Mouse (Mus musculus): ENCODE measurements around the gene Lypd6. TPM values are rescaled to one million over a fixed set of nuclear protein-coding genes. Genes with fewer than 3 reads are reported as not detected.

Gene Lypd6
- polyA plus RNA-seq, 1 experiment from 2014 or later = 0.13 TPM

- no peak overlapping the region for H3K4me2 ChIP-seq
- no peak for ATAC-seq (ENCODE audit: insufficient read depth)
- 26% methylated on average over 9 of the region's 9 CpGs for WGBS (ENCODE audit: insufficient replicate concordance)
These were observed 81.1 kb downstream of the Lypd6 start for GRCm38 (mm10) chr2:50147308-50147707.

GRCm38 (mm10) chr2:50149257-50150202 lies 83.3 kb downstream of the Lypd6 start:
- no peak overlapping the region for H3K9ac ChIP-seq
- no peaks in the 10 kb centered on the region for H3K27me3 ChIP-seq
- H3K4me2 ChIP-seq = no peak overlapping the region
- no peak overlapping the region for H3K27ac ChIP-seq (replicated peaks)
- H3K36me3 ChIP-seq (replicated peaks) = no peaks in the 10 kb centered on the region
- no peak for ATAC-seq (ENCODE audit: insufficient read depth)
- no peaks in the 10 kb centered on the region for H3K4me1 ChIP-seq (replicated peaks)
- 50% methylated on average over 6 of the region's 6 CpGs for WGBS (ENCODE audit: insufficient replicate concordance)
- no peak overlapping the region for H3K4me3 ChIP-seq (replicated peaks)
- H3K9me3 ChIP-seq (replicated peaks) = no peaks in the 10 kb centered on the region

More at GRCm38 (mm10) chr2:50147308-50147707, 81.1 kb downstream of the Lypd6 start:
- Histone ChIP-seq H3K36me3 (replicated peaks) (no peaks in the 10 kb centered on the region), H3K4me1 (replicated peaks) (no peaks in the 10 kb centered on the region), H3K9ac (no peak overlapping the region), H3K4me3 (replicated peaks) (no peak overlapping the region), H3K27me3 (no peaks in the 10 kb centered on the region), H3K27ac (replicated peaks) (no peak overlapping the region), H3K9me3 (replicated peaks) (no peaks in the 10 kb centered on the region)

GRCm38 (mm10) chr2:50150203-50150590 lies 84.0 kb downstream of the Lypd6 start:
- Histone ChIP-seq H3K27me3 (no peaks in the 10 kb centered on the region), H3K9ac (no peak overlapping the region), H3K36me3 (replicated peaks) (no peaks in the 10 kb centered on the region), H3K9me3 (replicated peaks) (no peaks in the 10 kb centered on the region), H3K4me3 (replicated peaks) (no peak overlapping the region), H3K27ac (replicated peaks) (no peak overlapping the region), H3K4me1 (replicated peaks) (no peaks in the 10 kb centered on the region), H3K4me2 (no peak overlapping the region)
- 78% methylated on average over 7 of the region's 7 CpGs for WGBS (ENCODE audit: insufficient replicate concordance)
- ATAC-seq (ENCODE audit: insufficient read depth) = no peak

- H3K4me1 ChIP-seq (replicated peaks) = no peaks in the 10 kb centered on the region
- no peaks in the 10 kb centered on the region for H3K36me3 ChIP-seq (replicated peaks)
- H3K9me3 ChIP-seq (replicated peaks) = no peaks in the 10 kb centered on the region
- WGBS (ENCODE audit: insufficient replicate concordance) = 60% methylated on average over 5 of the region's 5 CpGs
- H3K4me3 ChIP-seq (replicated peaks) = no peak overlapping the region
- H3K27ac ChIP-seq (replicated peaks) = no peak overlapping the region
- no peak for ATAC-seq (ENCODE audit: insufficient read depth)
- no peaks in the 10 kb centered on the region for H3K27me3 ChIP-seq
- H3K4me2 ChIP-seq = no peak overlapping the region
- no peak overlapping the region for H3K9ac ChIP-seq
These were observed 84.6 kb downstream of the Lypd6 start for GRCm38 (mm10) chr2:50150816-50151215.

- Histone ChIP-seq H3K9me3 (replicated peaks) (no peaks in the 10 kb centered on the region), H3K9ac (no peak overlapping the region), H3K4me1 (replicated peaks) (no peaks in the 10 kb centered on the region), H3K27me3 (no peaks in the 10 kb centered on the region), H3K27ac (replicated peaks) (no peak overlapping the region), H3K4me3 (replicated peaks) (no peak overlapping the region), H3K4me2 (no peak overlapping the region), H3K36me3 (replicated peaks) (no peaks in the 10 kb centered on the region)
- no peak for ATAC-seq (ENCODE audit: insufficient read depth)
- WGBS (ENCODE audit: insufficient replicate concordance) = 57% methylated on average over 2 of the region's 2 CpGs
These were observed 85.2 kb downstream of the Lypd6 start for GRCm38 (mm10) chr2:50151401-50151800.

GRCm38 (mm10) chr2:50151879-50152278 lies 85.7 kb downstream of the Lypd6 start:
- H3K4me1 ChIP-seq (replicated peaks) = no peaks in the 10 kb centered on the region
- H3K9ac ChIP-seq = no peak overlapping the region
- H3K27ac ChIP-seq (replicated peaks) = no peak overlapping the region
- no peaks in the 10 kb centered on the region for H3K9me3 ChIP-seq (replicated peaks)
- no peak overlapping the region for H3K4me3 ChIP-seq (replicated peaks)
- H3K36me3 ChIP-seq (replicated peaks) = no peaks in the 10 kb centered on the region
- WGBS (ENCODE audit: insufficient replicate concordance) = 66% methylated on average over 3 of the region's 3 CpGs
- H3K27me3 ChIP-seq = no peaks in the 10 kb centered on the region
- no peak for ATAC-seq (ENCODE audit: insufficient read depth)
- H3K4me2 ChIP-seq = no peak overlapping the region

- Histone ChIP-seq H3K36me3 (replicated peaks) (no peaks in the 10 kb centered on the region), H3K4me3 (replicated peaks) (no peak overlapping the region), H3K27me3 (no peaks in the 10 kb centered on the region), H3K4me1 (replicated peaks) (no peaks in the 10 kb centered on the region), H3K9ac (no peak overlapping the region), H3K9me3 (replicated peaks) (no peaks in the 10 kb centered on the region), H3K4me2 (no peak overlapping the region), H3K27ac (replicated peaks) (no peak overlapping the region)
- WGBS (ENCODE audit: insufficient replicate concordance) = 76% methylated on average over 10 of the region's 10 CpGs
- no peak for ATAC-seq (ENCODE audit: insufficient read depth)
These were observed 89.8 kb downstream of the Lypd6 start for GRCm38 (mm10) chr2:50156009-50156408.

GRCm38 (mm10) chr2:50160069-50160468 lies 93.8 kb downstream of the Lypd6 start:
- Histone ChIP-seq H3K9ac (no peak overlapping the region), H3K27me3 (no peaks in the 10 kb centered on the region), H3K36me3 (replicated peaks) (no peaks in the 10 kb centered on the region), H3K9me3 (replicated peaks) (no peaks in the 10 kb centered on the region), H3K27ac (replicated peaks) (no peak overlapping the region), H3K4me1 (replicated peaks) (no peaks in the 10 kb centered on the region), H3K4me2 (no peak overlapping the region), H3K4me3 (replicated peaks) (no peak overlapping the region)
- 67% methylated on average over 3 of the region's 3 CpGs for WGBS (ENCODE audit: insufficient replicate concordance)
- no peak for ATAC-seq (ENCODE audit: insufficient read depth)

GRCm38 (mm10) chr2:50163608-50164007 lies 97.4 kb downstream of the Lypd6 start:
- Histone ChIP-seq H3K9ac (no peak overlapping the region), H3K4me3 (replicated peaks) (no peak overlapping the region), H3K4me2 (no peak overlapping the region), H3K36me3 (replicated peaks) (no peaks in the 10 kb centered on the region), H3K4me1 (replicated peaks) (no peaks in the 10 kb centered on the region), H3K27ac (replicated peaks) (no peak overlapping the region), H3K27me3 (no peaks in the 10 kb centered on the region), H3K9me3 (replicated peaks) (no peaks in the 10 kb centered on the region)
- no peak for ATAC-seq (ENCODE audit: insufficient read depth)
- 71% methylated on average over 8 of the region's 8 CpGs for WGBS (ENCODE audit: insufficient replicate concordance)

- no peak overlapping the region for H3K27ac ChIP-seq (replicated peaks)
- WGBS (ENCODE audit: insufficient replicate concordance) = 40% methylated on average over 6 of the region's 6 CpGs
These were observed 99.0 kb downstream of the Lypd6 start for GRCm38 (mm10) chr2:50165277-50165676.

GRCm38 (mm10) chr2:50166082-50166481 lies 99.9 kb downstream of the Lypd6 start:
- Histone ChIP-seq H3K9me3 (replicated peaks) (no peaks in the 10 kb centered on the region), H3K4me1 (replicated peaks) (no peaks in the 10 kb centered on the region), H3K27me3 (no peaks in the 10 kb centered on the region), H3K36me3 (replicated peaks) (no peaks in the 10 kb centered on the region), H3K27ac (replicated peaks) (no peak overlapping the region), H3K9ac (no peak overlapping the region), H3K4me3 (replicated peaks) (no peak overlapping the region), H3K4me2 (no peak overlapping the region)
- WGBS (ENCODE audit: insufficient replicate concordance) = 49% methylated on average over 5 of the region's 5 CpGs
- ATAC-seq (ENCODE audit: insufficient read depth) = no peak

More at GRCm38 (mm10) chr2:50165277-50165676, 99.0 kb downstream of the Lypd6 start:
- Histone ChIP-seq H3K36me3 (replicated peaks) (no peaks in the 10 kb centered on the region), H3K4me3 (replicated peaks) (no peak overlapping the region), H3K4me2 (no peak overlapping the region), H3K9ac (no peak overlapping the region), H3K9me3 (replicated peaks) (no peaks in the 10 kb centered on the region), H3K27me3 (no peaks in the 10 kb centered on the region), H3K4me1 (replicated peaks) (no peaks in the 10 kb centered on the region)
- no peak for ATAC-seq (ENCODE audit: insufficient read depth)
